Mouse (Mus musculus): ENCODE measurements at regions not wholly inside any gene's neighbourhood (a gene's known extent, or its start where the extent isn't known, plus 50 kb on each side); places are given as distances from the start of the nearest gene placed in this dataset.

DNA sequence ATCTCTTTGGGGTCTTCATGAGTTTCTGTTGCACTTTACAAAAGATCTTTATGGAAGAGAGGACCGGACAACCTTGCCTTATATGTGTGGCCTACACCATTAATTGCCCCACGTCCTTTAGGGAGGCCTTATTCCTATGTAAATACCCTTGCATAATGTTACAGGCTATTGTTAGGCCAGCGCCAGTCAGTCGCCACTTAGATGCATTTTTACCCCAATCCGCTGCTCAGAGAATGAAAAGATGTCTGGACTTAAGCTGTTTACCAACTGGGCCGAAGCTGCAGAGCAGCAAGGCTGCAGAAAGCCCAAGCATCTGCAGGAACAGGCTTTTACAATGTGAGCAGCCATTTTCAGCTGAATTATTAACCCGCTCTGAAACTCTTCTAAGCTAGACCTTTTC is 79.5 kb upstream of the Otx2 start:
- TF ChIP-seq MAX (IDR thresholded peaks at IDR 0.05; ENCODE audit: low read length), result no peak
- no peak for TF ChIP-seq TBP (conservative IDR thresholded peaks at IDR 0.05; ENCODE audit: low read depth, low read length)
- TF ChIP-seq SIN3A (IDR thresholded peaks at IDR 0.05; ENCODE audit: low read length), result no peak
- TF ChIP-seq POLR2A (IDR thresholded peaks at IDR 0.05; ENCODE audit: low read depth, low read length), result no peak
- TF ChIP-seq CTCF (conservative IDR thresholded peaks at IDR 0.05 in 1 of 2, IDR thresholded peaks at IDR 0.05 in 1 of 2; ENCODE audit: low read depth in 2 of 2, low read length in 2 of 2), result no peak
- TF ChIP-seq ETS1 (conservative IDR thresholded peaks at IDR 0.05; ENCODE audit: low read depth, low read length), result no peak
- no peak for TF ChIP-seq USF2 (conservative IDR thresholded peaks at IDR 0.05; ENCODE audit: low read depth, low read length)
- TF ChIP-seq MYC (IDR thresholded peaks at IDR 0.05; ENCODE audit: low read depth, low read length), result no peak
- no peak for TF ChIP-seq HCFC1 (IDR thresholded peaks at IDR 0.05; ENCODE audit: low read depth, low read length)
- no peak for TF ChIP-seq ZNF384 (IDR thresholded peaks at IDR 0.05; ENCODE audit: low read depth, low read length)
- no peak for TF ChIP-seq GABPA (IDR thresholded peaks at IDR 0.05; ENCODE audit: insufficient replicate concordance, low read depth, low read length)
- no peak for TF ChIP-seq ELF1 (IDR thresholded peaks at IDR 0.05; ENCODE audit: low read depth, low read length)
